Mouse (Mus musculus): ENCODE measurements around the gene Tmem262. TPM values are rescaled to one million over a fixed set of nuclear protein-coding genes. Genes with fewer than 3 reads are reported as not detected.

Gene Tmem262
- polyA plus RNA-seq (2012; rRNA removed): not detected in 2 replicates

GRCm38 (mm10) chr19:6079983-6080480, at the start of gene Tmem262:
Gene Tmem262 (plus strand): TSS chr19:6080033.
- no peak for TF ChIP-seq POLR2A (IDR thresholded peaks at IDR 0.05; ENCODE audit: borderline replicate concordance, extremely low read depth, insufficient read depth, insufficient read length, poor library complexity, severe bottlenecking)
- TF ChIP-seq CTCF (IDR thresholded peaks at IDR 0.05; ENCODE audit: borderline replicate concordance, extremely low read depth, insufficient read depth, insufficient read length): no peak
- no peak for DNase-seq (ENCODE audit: low read depth)

GRCm38 (mm10) chr19:6030520-6031280, 49.1 kb upstream of the Tmem262 start:
- no peak for TF ChIP-seq CTCF (IDR thresholded peaks at IDR 0.05; ENCODE audit: borderline replicate concordance, extremely low read depth, insufficient read depth, insufficient read length)
- no peak for TF ChIP-seq POLR2A (IDR thresholded peaks at IDR 0.05; ENCODE audit: borderline replicate concordance, extremely low read depth, insufficient read depth, insufficient read length, poor library complexity, severe bottlenecking)

GRCm38 (mm10) chr19:6035966-6036585, 43.8 kb upstream of the Tmem262 start:
- DNase-seq (ENCODE audit: low read depth): no peak
- TF ChIP-seq CTCF (IDR thresholded peaks at IDR 0.05; ENCODE audit: borderline replicate concordance, extremely low read depth, insufficient read depth, insufficient read length) (no peak), POLR2A (IDR thresholded peaks at IDR 0.05; ENCODE audit: borderline replicate concordance, extremely low read depth, insufficient read depth, insufficient read length, poor library complexity, severe bottlenecking) (no peak)

More at GRCm38 (mm10) chr19:6030520-6031280, 49.1 kb upstream of the Tmem262 start:
- DNase-seq (ENCODE audit: low read depth): no peak

GRCm38 (mm10) chr19:6037695-6038094, 42.1 kb upstream of the Tmem262 start:
- DNase-seq (ENCODE audit: low read depth): no peak
- no peak for TF ChIP-seq POLR2A (IDR thresholded peaks at IDR 0.05; ENCODE audit: borderline replicate concordance, extremely low read depth, insufficient read depth, insufficient read length, poor library complexity, severe bottlenecking)
- no peak for TF ChIP-seq CTCF (IDR thresholded peaks at IDR 0.05; ENCODE audit: borderline replicate concordance, extremely low read depth, insufficient read depth, insufficient read length)

- no peak for DNase-seq (ENCODE audit: low read depth)
- TF ChIP-seq POLR2A (IDR thresholded peaks at IDR 0.05; ENCODE audit: borderline replicate concordance, extremely low read depth, insufficient read depth, insufficient read length, poor library complexity, severe bottlenecking): no peak
- no peak for TF ChIP-seq CTCF (IDR thresholded peaks at IDR 0.05; ENCODE audit: borderline replicate concordance, extremely low read depth, insufficient read depth, insufficient read length)
Measured at GRCm38 (mm10) chr19:6038326-6038725, 41.5 kb upstream of the Tmem262 start.

- TF ChIP-seq CTCF (IDR thresholded peaks at IDR 0.05; ENCODE audit: borderline replicate concordance, extremely low read depth, insufficient read depth, insufficient read length) (no peak), POLR2A (IDR thresholded peaks at IDR 0.05; ENCODE audit: borderline replicate concordance, extremely low read depth, insufficient read depth, insufficient read length, poor library complexity, severe bottlenecking) (no peak)
- DNase-seq (ENCODE audit: low read depth): no peak
Measured at GRCm38 (mm10) chr19:6040002-6040401, 39.8 kb upstream of the Tmem262 start.

GRCm38 (mm10) chr19:6042293-6042692, 37.5 kb upstream of the Tmem262 start:
- TF ChIP-seq POLR2A (IDR thresholded peaks at IDR 0.05; ENCODE audit: borderline replicate concordance, extremely low read depth, insufficient read depth, insufficient read length, poor library complexity, severe bottlenecking) (no peak), CTCF (IDR thresholded peaks at IDR 0.05; ENCODE audit: borderline replicate concordance, extremely low read depth, insufficient read depth, insufficient read length) (no peak)
- DNase-seq (ENCODE audit: low read depth): no peak

GRCm38 (mm10) chr19:6044102-6044501, 35.7 kb upstream of the Tmem262 start:
- DNase-seq (ENCODE audit: low read depth): peak; percentile 66
- TF ChIP-seq CTCF (IDR thresholded peaks at IDR 0.05; ENCODE audit: borderline replicate concordance, extremely low read depth, insufficient read depth, insufficient read length): peak; percentile 9; the same call in 1 of the 2 replicates

- no peak for TF ChIP-seq CTCF (IDR thresholded peaks at IDR 0.05; ENCODE audit: borderline replicate concordance, extremely low read depth, insufficient read depth, insufficient read length)
- no peak for TF ChIP-seq POLR2A (IDR thresholded peaks at IDR 0.05; ENCODE audit: borderline replicate concordance, extremely low read depth, insufficient read depth, insufficient read length, poor library complexity, severe bottlenecking)
- DNase-seq (ENCODE audit: low read depth): no peak
Measured at GRCm38 (mm10) chr19:6045366-6046293, 34.2 kb upstream of the Tmem262 start.

GRCm38 (mm10) chr19:6046294-6047153, 33.3 kb upstream of the Tmem262 start, which contains the start of gene Syvn1:
Gene Syvn1 (plus strand): TSS chr19:6046576.
- peak; percentile 98 for DNase-seq (ENCODE audit: low read depth)
- TF ChIP-seq CTCF (IDR thresholded peaks at IDR 0.05; ENCODE audit: borderline replicate concordance, extremely low read depth, insufficient read depth, insufficient read length) (no peak), POLR2A (IDR thresholded peaks at IDR 0.05; ENCODE audit: borderline replicate concordance, extremely low read depth, insufficient read depth, insufficient read length, poor library complexity, severe bottlenecking) (peak; percentile 77; the same call in 1 of the 2 replicates)
